Mouse (Mus musculus): Measurements from ENCODE around the gene Hmgcr. TPM values are rescaled to one million over a fixed set of nuclear protein-coding genes. Genes with fewer than 3 reads are reported as not detected.

The Hmgcr gene
- total RNA-seq, 1 experiment from 2014 or later = 47.0 TPM

Other genes starting within 250 kb of the Hmgcr start
- gene Ankdd1b, start 199.7 kb downstream of the Hmgcr start, total RNA-seq (2017) = not detected in 2 replicates
- gene Gm17622, start 180.2 kb downstream of the Hmgcr start, total RNA-seq (2017) = not detected in 2 replicates
- gene Polk, start 128.4 kb downstream of the Hmgcr start, total RNA-seq (2017) = 12.3 and 19.2 TPM in 2 replicates
- 90.4 and 96.4 TPM in 2 replicates for gene Col4a3bp, start 128.3 kb downstream of the Hmgcr start, total RNA-seq (2017)
- not detected in 2 replicates for gene Ankrd31, start 77.3 kb upstream of the Hmgcr start, total RNA-seq (2017)

Data from neutrophil, adult 5-6 weeks (primary cell).